8 mouse cellular contexts compared by ENCODE assay signal in genomic region chr10:59539533-59539875, GRCm38 (mm10).
A peak's percentile ranks its signal among the peaks of the same experiment; 100 is the strongest.
DNase-seq lines count a peak whose midpoint lies in the region; ATAC-seq and TF ChIP-seq lines count a peak whose summit lies in the region.

No protein-coding gene starts in this region.

- peak; percentile 26 for DNase-seq in thymus, postnatal 25 days
- DNase-seq in thymus, postnatal 10 days (ENCODE audit: low spot score in 2 of 2) = no peak
- peak; percentile 46 to 53 for DNase-seq in cerebellum, postnatal 14 days
- DNase-seq in gastrocnemius, postnatal 10 days = peak; percentile 58
- peak; percentile 69 for DNase-seq in limb, embryonic 10.5 days (ENCODE audit: low spot score)

- WGBS in intestine, embryonic 15.5 days = 3% methylated on average over 12 of the region's 12 CpGs
- WGBS in limb, embryonic 10.5 days = 3% methylated on average over 12 of the region's 12 CpGs
- WGBS in midbrain, embryonic 13.5 days = 0% methylated on average over 12 of the region's 12 CpGs
- WGBS in small intestine, adult 2 months = 18% methylated on average over 12 of the region's 12 CpGs

- no peaks in the 10 kb centered on the region for H3K36me3 ChIP-seq in intestine, embryonic 15.5 days
- no peaks in the 10 kb centered on the region for H3K36me3 ChIP-seq in limb, embryonic 10.5 days
- H3K36me3 ChIP-seq in midbrain, embryonic 13.5 days = no peaks in the 10 kb centered on the region
- H3K36me3 ChIP-seq in small intestine, adult 2 months (ENCODE audit: control insufficient read depth, insufficient read depth, low read length) = peaks cover 6% of the 10 kb centered on the region

- no peak for TF ChIP-seq CTCF in small intestine, adult 2 months (IDR thresholded peaks at IDR 0.05; ENCODE audit: extremely low read depth, insufficient read length, insufficient replicate concordance, low read depth, low read length)

- H3K27me3 ChIP-seq in intestine, embryonic 15.5 days (replicated peaks) = no peaks in the 10 kb centered on the region
- H3K27me3 ChIP-seq in limb, embryonic 10.5 days (ENCODE audit: low read depth, poor library complexity, severe bottlenecking) = no peaks in the 10 kb centered on the region
- no peaks in the 10 kb centered on the region for H3K27me3 ChIP-seq in midbrain, embryonic 13.5 days
- no peaks in the 10 kb centered on the region for H3K27me3 ChIP-seq in small intestine, adult 2 months (ENCODE audit: control insufficient read depth, insufficient read depth, low read length)

- H3K4me2 ChIP-seq in intestine, embryonic 15.5 days (replicated peaks) = peak overlapping the region; percentile 66
- H3K4me2 ChIP-seq in midbrain, embryonic 13.5 days (replicated peaks) = peak overlapping the region; percentile 68

- H3K9ac ChIP-seq in intestine, embryonic 15.5 days = 0 out of 2 replicates have a peak overlapping the region, but pooled peaks have one; percentile 2
- H3K9ac ChIP-seq in midbrain, embryonic 13.5 days (replicated peaks) = peak overlapping the region; percentile 49

- no peak overlapping the region for H3K27ac ChIP-seq in intestine, embryonic 15.5 days
- H3K27ac ChIP-seq in limb, embryonic 10.5 days = 0 out of 2 replicates have a peak overlapping the region, but pooled peaks have one; percentile 47
- H3K27ac ChIP-seq in midbrain, embryonic 13.5 days = peak overlapping the region; percentile 41
- H3K27ac ChIP-seq in small intestine, adult 2 months (ENCODE audit: insufficient read depth, low read depth, low read length) = no peak overlapping the region

- ATAC-seq in intestine, embryonic 15.5 days = peak; percentile 79
- ATAC-seq in midbrain, embryonic 13.5 days = peak; percentile 89

- no peak for TF ChIP-seq POLR2A in small intestine, adult 2 months (IDR thresholded peaks at IDR 0.05; ENCODE audit: low read depth, low read length)

- peaks cover 21% of the 10 kb centered on the region for H3K4me1 ChIP-seq in intestine, embryonic 15.5 days (replicated peaks)
- peaks cover 13% of the 10 kb centered on the region for H3K4me1 ChIP-seq in limb, embryonic 10.5 days
- H3K4me1 ChIP-seq in midbrain, embryonic 13.5 days (replicated peaks) = peaks cover 24% of the 10 kb centered on the region
- peaks cover 9% of the 10 kb centered on the region for H3K4me1 ChIP-seq in small intestine, adult 2 months (ENCODE audit: control insufficient read depth, insufficient read depth, insufficient read length, low read length)

- no peaks in the 10 kb centered on the region for H3K9me3 ChIP-seq in intestine, embryonic 15.5 days
- H3K9me3 ChIP-seq in limb, embryonic 10.5 days (replicated peaks) = no peaks in the 10 kb centered on the region
- H3K9me3 ChIP-seq in midbrain, embryonic 13.5 days = no peaks in the 10 kb centered on the region

- peak overlapping the region; percentile 14 for H3K4me3 ChIP-seq in intestine, embryonic 15.5 days (replicated peaks)
- peak overlapping the region; percentile 45 for H3K4me3 ChIP-seq in limb, embryonic 10.5 days
- H3K4me3 ChIP-seq in midbrain, embryonic 13.5 days (replicated peaks) = peak overlapping the region; percentile 39
- 0 out of 2 replicates have a peak overlapping the region, but pooled peaks have one; percentile 1 for H3K4me3 ChIP-seq in small intestine, adult 2 months (ENCODE audit: low read depth, low read length)

Comparison
In these comparisons a context has a peak if more than half of its experiments do, and no peak if none do; other contexts are left out.
1. DNase-seq: peak in thymus, postnatal 25 days (single experiment), cerebellum, postnatal 14 days (2 of 2), gastrocnemius, postnatal 10 days (single experiment) and limb, embryonic 10.5 days (single experiment); none in thymus, postnatal 10 days (0 of 2).
2. H3K27ac ChIP-seq: peak in limb, embryonic 10.5 days (single experiment) and midbrain, embryonic 13.5 days (single experiment); none in intestine, embryonic 15.5 days (single experiment) and small intestine, adult 2 months (single experiment).
3. Peak in every context shown above with its lines, with median percentiles within 50 percentile points of each other: H3K4me3 ChIP-seq.